Mouse (Mus musculus) thymus, adult 2 months (tissue): Measurements from ENCODE around the gene Mt1. TPM values are rescaled to one million over a fixed set of nuclear protein-coding genes. Genes with fewer than 3 reads are reported as not detected.

Experiments
- DNase-seq: peaks from one replicate; pipeline ENCODE4 v3.0.0; 2021
- H3K27ac ChIP-seq: fragments of 200-500 bp; 2 replicates; pipeline ENCODE4 v1.5.1; 2012; ENCODE audit warnings: low read length, control low read depth; ENCODE audit not compliant: control insufficient read depth, insufficient read depth
- H3K27me3 ChIP-seq: fragments of 200-500 bp; 2 replicates; pipeline ENCODE4 v1.6.1; 2012; ENCODE audit warnings: mild to moderate bottlenecking, low read length, moderate library complexity, mixed read lengths; ENCODE audit not compliant: control insufficient read depth, insufficient read depth
- H3K36me3 ChIP-seq: fragments of 200-500 bp; 2 replicates; pipeline ENCODE4 v1.6.1; 2012; ENCODE audit warnings: mild to moderate bottlenecking, low read length, moderate library complexity; ENCODE audit not compliant: control insufficient read depth, insufficient read depth
- H3K4me1 ChIP-seq: fragments of 200-500 bp; replicated peaks from 2 replicates; pipeline ENCODE4 v1.6.1; 2012; ENCODE audit warnings: low read length; ENCODE audit not compliant: control insufficient read depth, insufficient read depth
- H3K4me3 ChIP-seq: fragments of 200-500 bp; 2 replicates; pipeline ENCODE4 v1.5.1; 2012; ENCODE audit warnings: mild to moderate bottlenecking, low read length, control low read depth, moderate library complexity; ENCODE audit not compliant: control insufficient read depth, insufficient read depth
- CTCF ChIP-seq: fragments of 200-500 bp; IDR thresholded peaks from 2 replicates; pipeline ENCODE4 v1.5.1; 2012; ENCODE audit warnings: mild to moderate bottlenecking, control low read depth, low read length, moderate library complexity, borderline replicate concordance; ENCODE audit not compliant: control insufficient read depth, poor library complexity, insufficient read depth; ENCODE audit errors: extremely low read depth
- POLR2A ChIP-seq: fragments of 200-500 bp; IDR thresholded peaks from 2 replicates; pipeline ENCODE4 v1.6.1; 2012; ENCODE audit warnings: mild to moderate bottlenecking, low read length, control low read depth, moderate library complexity; ENCODE audit not compliant: control insufficient read depth, poor library complexity, insufficient read depth; ENCODE audit errors: extremely low read depth
- WGBS: fragments of 180-500 bp; shearing (Covaris S2); methylation state at CpG from one replicate; pipeline ENCODE4 v1.1.7; 2018; 5-methylcytosine and 5-hydroxymethylcytosine counted together
- polyA plus RNA-seq: library from polyadenylated mRNA; depleted of rRNA; stranded (reverse); fragments of >200 nt; gene quantifications from 2 replicates; pipeline ENCODE4 v1.2.3, GENCODE M21; 2012

The Mt1 gene
- polyA plus RNA-seq, 1 experiment = 260 TPM

- 6% methylated on average over 25 of the region's 25 CpGs for WGBS
- no peak overlapping the region for H3K27ac ChIP-seq
- TF ChIP-seq POLR2A (no peak), CTCF (no peak)
- H3K36me3 ChIP-seq = no peaks in the 10 kb centered on the region
- H3K27me3 ChIP-seq = peaks cover 10% of the 10 kb centered on the region; the same call in 1 of the 2 replicates
- H3K4me1 ChIP-seq = peaks cover 10% of the 10 kb centered on the region; the same call in 1 of the 2 replicates
- peak overlapping the region; percentile 34 for H3K4me3 ChIP-seq
- DNase-seq = no peak
Measured at GRCm38 (mm10) chr8:94179713-94180560, 1.1 kb downstream of the Mt1 start.

- Histone ChIP-seq H3K27me3 (peaks cover 10% of the 10 kb centered on the region; the same call in 1 of the 2 replicates), H3K36me3 (no peaks in the 10 kb centered on the region), H3K4me1 (peaks cover 10% of the 10 kb centered on the region; the same call in 1 of the 2 replicates), H3K4me3 (no peak overlapping the region), H3K27ac (no peak overlapping the region)
- no peak for DNase-seq
- WGBS = 93% methylated on average over 1 of the region's 1 CpGs
- no peak for TF ChIP-seq POLR2A
- TF ChIP-seq CTCF = no peak
Measured at GRCm38 (mm10) chr8:94180561-94180908, 1.7 kb downstream of the Mt1 start.

DNA sequence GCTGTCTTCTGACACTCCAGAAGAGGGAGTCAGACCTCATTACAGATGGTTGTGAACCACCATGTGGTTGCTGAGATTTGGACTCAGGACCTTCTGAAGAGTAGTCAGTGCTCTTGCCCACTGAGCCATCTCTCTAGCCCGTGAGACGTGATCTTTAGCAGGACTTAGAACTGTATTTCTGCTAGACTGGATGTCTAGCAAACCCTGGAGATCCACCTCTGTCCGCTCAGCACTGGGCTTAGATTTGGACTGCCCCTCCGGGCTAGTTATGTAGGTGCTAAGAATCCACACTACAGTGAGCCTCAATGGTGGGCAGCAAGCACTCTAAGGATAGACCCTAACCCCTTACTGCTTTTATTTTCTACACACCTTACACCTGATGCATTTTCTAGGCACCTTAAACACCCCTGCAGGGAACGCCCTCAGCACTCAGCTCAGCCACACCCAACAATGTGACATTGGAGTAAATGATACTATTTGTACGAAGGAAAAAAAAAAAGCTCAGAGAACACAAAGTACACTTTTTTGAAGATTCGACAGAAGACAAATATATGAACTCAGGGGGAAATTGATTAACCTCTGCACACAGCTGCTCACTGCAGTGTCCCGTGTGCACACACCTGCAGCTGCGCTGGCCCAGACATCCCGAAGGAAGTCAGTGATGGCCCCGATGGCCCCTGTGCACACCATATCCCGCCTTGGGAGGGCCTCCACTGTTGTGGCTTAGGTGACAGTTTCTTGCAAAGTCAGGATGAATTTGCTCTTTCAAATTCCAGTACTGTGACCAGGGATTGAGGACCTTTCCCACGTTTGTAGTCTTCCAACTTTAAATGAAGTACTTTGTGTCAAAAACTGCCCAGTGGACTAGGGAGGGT lies 3.4 kb downstream of the Mt1 start:
- no peak overlapping the region for H3K27ac ChIP-seq
- peaks cover 14% of the 10 kb centered on the region; the same call in 1 of the 2 replicates for H3K4me1 ChIP-seq
- TF ChIP-seq POLR2A = no peak
- TF ChIP-seq CTCF = no peak
- no peaks in the 10 kb centered on the region for H3K36me3 ChIP-seq
- no peak overlapping the region for H3K4me3 ChIP-seq
- no peak for DNase-seq
- H3K27me3 ChIP-seq = peaks cover 10% of the 10 kb centered on the region; the same call in 1 of the 2 replicates
- WGBS = 74% methylated on average over 13 of the region's 13 CpGs

GRCm38 (mm10) chr8:94183117-94183516 lies 4.2 kb downstream of the Mt1 start:
- DNase-seq = peak; percentile 61
- Histone ChIP-seq H3K27ac (no peak overlapping the region), H3K4me1 (peaks cover 15% of the 10 kb centered on the region; the same call in 1 of the 2 replicates), H3K4me3 (peak overlapping the region; percentile 15; the same call in 1 of the 2 replicates), H3K27me3 (peaks cover 13% of the 10 kb centered on the region; the same call in 1 of the 2 replicates), H3K36me3 (no peaks in the 10 kb centered on the region)
- 1% methylated on average over 16 of the region's 16 CpGs for WGBS
- TF ChIP-seq POLR2A (no peak), CTCF (peak; percentile 76)

DNA sequence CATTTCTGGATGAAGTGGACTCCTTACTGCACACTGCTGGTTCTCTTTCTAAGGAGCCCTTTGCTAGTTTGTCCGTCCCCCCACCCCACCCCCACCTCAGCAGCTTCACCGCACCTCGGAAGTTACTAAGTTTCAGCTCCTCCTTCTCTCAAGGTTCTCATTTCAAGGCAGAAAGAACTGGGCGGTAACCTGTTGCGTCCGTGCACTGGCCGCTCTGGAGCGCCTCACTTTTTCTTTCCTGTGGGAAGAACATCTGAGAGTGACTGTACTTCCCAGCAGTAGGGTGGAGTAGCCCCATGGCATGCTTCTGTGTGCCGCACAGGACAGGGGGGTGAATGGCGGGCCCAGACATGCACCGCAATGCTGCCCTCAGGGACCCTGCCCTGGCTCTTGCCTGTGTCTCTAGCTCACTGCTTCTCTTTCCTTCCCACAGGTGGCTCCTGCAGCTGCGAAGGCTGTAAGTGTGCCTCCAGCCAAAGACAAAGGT lies 5.5 kb downstream of the Mt1 start:
- peaks cover 10% of the 10 kb centered on the region; the same call in 1 of the 2 replicates for H3K4me1 ChIP-seq
- TF ChIP-seq POLR2A (no peak), CTCF (no peak)
- 59% methylated on average over 12 of the region's 12 CpGs for WGBS
- H3K27ac ChIP-seq = no peak overlapping the region
- peaks cover 10% of the 10 kb centered on the region; the same call in 1 of the 2 replicates for H3K27me3 ChIP-seq
- no peak for DNase-seq
- no peaks in the 10 kb centered on the region for H3K36me3 ChIP-seq
- no peak overlapping the region for H3K4me3 ChIP-seq

DNA sequence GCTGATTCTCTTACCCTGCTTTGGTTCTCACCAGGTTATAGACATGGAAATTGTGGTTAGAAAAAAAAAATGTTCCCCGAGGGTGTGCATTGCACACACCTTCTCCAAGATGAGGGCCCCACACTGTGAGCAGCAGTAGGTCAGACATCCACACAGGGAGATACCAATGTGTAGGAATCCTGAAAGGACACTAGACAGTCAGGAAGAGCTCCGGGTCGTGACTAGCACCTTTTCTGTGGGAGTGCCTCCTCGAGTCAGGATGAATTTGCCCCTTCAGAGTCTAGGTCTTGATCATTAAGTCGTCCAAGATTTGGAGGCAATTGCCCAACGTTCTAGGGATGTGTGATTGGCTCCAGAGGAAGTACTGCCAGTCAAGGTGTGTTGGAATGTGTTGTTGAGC lies 6.9 kb downstream of the Mt1 start:
- Histone ChIP-seq H3K27me3 (peaks cover 3% of the 10 kb centered on the region; the same call in 1 of the 2 replicates), H3K36me3 (no peaks in the 10 kb centered on the region), H3K4me1 (peaks cover 10% of the 10 kb centered on the region; the same call in 1 of the 2 replicates), H3K4me3 (no peak overlapping the region), H3K27ac (no peak overlapping the region)
- DNase-seq = no peak
- WGBS = 58% methylated on average over 6 of the region's 6 CpGs
- TF ChIP-seq POLR2A (no peak), CTCF (no peak)
